Mouse (Mus musculus) gastrocnemius, adult 2 months (tissue): ENCODE measurements around the gene Cenpu. TPM values are rescaled to one million over a fixed set of nuclear protein-coding genes. Genes with fewer than 3 reads are reported as not detected.
A peak's percentile ranks its signal among the peaks of the same experiment; 100 is the strongest.

Experiments
- DNase-seq: peaks from one replicate; pipeline ENCODE4 v3.0.0; 2022
- H3K27ac ChIP-seq: fragments of 200-600 bp; 2 replicates; pipeline ENCODE4 v1.8.1; 2022; ENCODE audit warnings: mild to moderate bottlenecking
- H3K4me3 ChIP-seq: fragments of 200-600 bp; 2 replicates; pipeline ENCODE4 v1.8.1; 2022; ENCODE audit warnings: mild to moderate bottlenecking, moderate library complexity
- CTCF ChIP-seq: fragments of 200-600 bp; IDR thresholded peaks from 2 replicates; pipeline ENCODE4 v1.8.1; 2022; ENCODE audit warnings: antibody characterized with exemption, mild to moderate bottlenecking, moderate library complexity
- intact Hi-C: fragments of 180-260 bp; cut with DNase I; formaldehyde crosslinking; loops from one replicate; pipeline ENCODE4 v1.15.1; 2025
- total RNA-seq, 2 experiments: library from RNA; stranded (reverse); gene quantifications; 2 replicates each; pipeline ENCODE4 v1.2.3; 2021

Gene Cenpu
- total RNA-seq, 2 experiments from 2014 or later = 0.31 TPM; not detected in 1

DNA sequence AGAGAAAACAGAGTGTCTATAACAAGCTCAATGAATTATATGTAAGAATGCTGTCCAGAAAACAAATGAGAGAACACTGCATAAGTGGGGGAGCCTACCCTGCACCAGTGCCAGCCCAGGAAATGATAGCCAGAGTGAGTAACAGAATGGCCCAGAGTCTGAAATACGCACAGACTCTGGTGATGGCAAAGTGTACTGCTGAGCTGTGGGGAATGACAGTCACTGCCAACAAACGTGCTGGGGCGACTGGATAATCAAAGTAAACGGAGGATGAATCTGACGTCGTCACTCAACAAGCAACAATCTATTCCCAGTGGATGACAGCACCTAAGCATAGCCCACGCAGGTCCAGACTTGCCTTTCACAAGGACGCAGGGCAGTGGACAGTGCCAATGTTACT is 41.2 kb downstream of the Cenpu start:
- Histone ChIP-seq H3K27ac (no peak overlapping the region), H3K4me3 (no peak overlapping the region)
- intact Hi-C loops = no loop called here
- no peak for TF ChIP-seq CTCF
- no peak for DNase-seq

DNA sequence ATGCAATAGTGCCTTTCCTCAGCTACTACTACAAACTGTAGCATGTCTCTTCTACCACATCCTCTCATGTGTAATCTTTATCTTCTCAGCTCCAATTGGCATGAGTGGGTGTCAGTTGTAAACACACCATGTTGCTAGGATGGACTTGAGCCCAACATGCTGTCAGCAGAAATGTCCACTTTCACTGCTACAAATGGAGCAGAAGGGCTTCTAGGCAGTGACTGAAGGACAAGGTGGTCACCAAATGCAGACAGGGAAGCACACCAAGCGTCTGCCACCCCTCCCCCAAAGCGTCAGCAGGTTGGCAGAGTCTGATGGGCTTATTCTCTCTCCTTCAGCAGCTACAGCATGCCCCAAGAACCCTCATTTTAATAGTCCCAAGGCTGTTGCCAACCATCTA is 41.9 kb downstream of the Cenpu start:
- Histone ChIP-seq H3K4me3 (no peak overlapping the region), H3K27ac (no peak overlapping the region)
- no peak for DNase-seq
- intact Hi-C loops = no loop called here
- TF ChIP-seq CTCF = no peak

DNA sequence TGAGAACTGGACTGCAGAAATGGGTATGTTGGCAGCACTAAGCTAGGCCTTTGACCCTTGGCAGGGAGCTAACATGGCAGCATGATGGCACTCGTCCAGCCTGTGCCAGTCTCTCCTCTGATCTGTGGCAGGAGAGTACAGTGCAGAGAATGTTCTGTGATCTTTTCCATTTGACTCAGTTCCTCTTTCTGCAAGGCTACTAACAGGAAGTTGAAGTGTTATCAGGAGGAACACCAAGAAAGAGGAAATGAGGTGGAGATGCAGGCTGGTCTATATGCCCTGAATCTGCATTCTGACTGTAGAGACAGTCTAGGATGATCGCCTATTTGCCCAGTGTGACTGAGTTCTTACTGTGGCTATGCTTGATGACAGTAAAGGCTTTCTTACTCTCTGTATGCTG is 43.8 kb downstream of the Cenpu start:
- TF ChIP-seq CTCF = no peak
- intact Hi-C loops = no loop called here
- no peak overlapping the region for H3K4me3 ChIP-seq
- peak; percentile 34 for DNase-seq
- no peak overlapping the region for H3K27ac ChIP-seq

DNA sequence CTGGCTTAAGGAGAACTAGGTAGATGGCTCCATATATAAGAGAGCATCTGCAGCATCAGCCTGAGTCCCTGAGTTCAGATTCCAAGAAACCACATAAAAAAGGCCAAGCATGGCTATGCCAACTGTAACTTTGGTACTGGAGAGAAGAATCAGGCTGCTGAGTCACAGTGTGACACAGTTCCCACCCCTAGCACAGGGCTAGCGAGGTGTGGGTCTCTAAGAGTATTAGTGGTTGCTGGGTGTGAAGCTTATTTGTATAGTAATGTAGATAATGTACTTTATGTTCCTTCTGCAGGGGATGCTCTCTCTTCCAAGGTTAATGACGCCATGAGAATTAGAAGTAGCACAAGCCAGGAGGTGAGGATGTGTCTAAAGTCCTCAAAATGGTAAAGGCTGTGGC is 44.7 kb downstream of the Cenpu start:
- intact Hi-C loops = no loop called here
- TF ChIP-seq CTCF = no peak
- no peak for DNase-seq
- H3K27ac ChIP-seq = no peak overlapping the region
- H3K4me3 ChIP-seq = no peak overlapping the region

DNA sequence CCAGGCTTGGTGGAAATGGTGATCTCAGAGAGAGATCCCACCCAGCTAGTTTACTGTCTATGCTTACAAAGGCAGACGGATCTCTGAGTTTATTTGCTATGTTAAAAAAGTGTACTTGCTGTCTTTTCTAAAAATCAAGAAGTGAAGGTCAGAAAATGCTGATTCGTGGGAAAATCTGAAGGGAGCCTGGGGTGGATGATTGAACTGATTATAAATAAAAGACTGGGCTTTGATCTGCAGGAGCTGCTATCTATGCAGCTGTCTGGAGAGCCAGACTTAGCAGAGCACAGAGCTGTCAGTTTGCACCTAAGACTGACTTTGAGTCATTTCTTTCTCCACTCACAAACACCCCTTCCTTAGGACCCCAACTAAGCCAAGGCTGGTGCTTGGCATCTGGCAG is 45.6 kb downstream of the Cenpu start:
- no peak overlapping the region for H3K4me3 ChIP-seq
- no peak overlapping the region for H3K27ac ChIP-seq
- TF ChIP-seq CTCF = no peak
- DNase-seq = no peak
- intact Hi-C loops = no loop called here

DNA sequence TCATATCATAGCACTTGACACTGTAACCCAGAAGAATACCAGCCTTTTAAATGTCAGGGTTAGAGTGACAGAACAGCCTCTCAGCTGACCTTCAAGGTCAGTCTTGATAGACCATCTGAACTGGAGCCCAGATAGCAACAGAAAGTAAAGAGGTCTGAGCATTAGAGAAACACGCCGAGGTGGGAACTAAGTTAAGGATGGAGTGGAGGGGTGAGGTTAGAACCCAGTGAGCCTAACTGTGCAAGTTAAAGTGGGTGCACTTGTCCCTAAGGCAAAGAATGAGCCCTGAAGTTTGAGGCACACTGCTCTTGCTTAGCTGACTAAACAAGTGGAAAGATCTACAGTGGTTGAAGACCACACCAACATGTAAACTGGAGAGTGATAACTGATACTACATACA is 46.3 kb downstream of the Cenpu start:
- TF ChIP-seq CTCF = no peak
- intact Hi-C loops = no loop called here

DNA sequence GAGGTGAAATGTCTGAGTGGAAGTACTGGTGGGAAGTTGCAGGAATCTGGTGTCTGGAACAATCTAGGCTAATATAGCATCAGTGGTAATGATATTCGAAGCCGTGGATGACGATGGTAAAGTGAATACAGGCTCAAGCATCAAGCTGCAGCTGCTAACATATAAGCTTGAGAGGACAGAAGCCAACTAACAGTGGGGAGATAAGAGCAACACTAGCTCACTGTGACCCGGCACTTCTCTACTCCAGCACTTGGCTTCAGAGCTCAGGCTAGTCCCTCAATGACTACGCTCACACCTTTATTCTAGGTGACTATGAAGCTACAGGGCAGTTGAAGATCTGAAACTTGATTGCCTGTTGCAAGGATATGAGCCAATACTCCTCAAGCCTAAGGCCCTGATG is 46.9 kb downstream of the Cenpu start:
- Histone ChIP-seq H3K4me3 (no peak overlapping the region), H3K27ac (no peak overlapping the region)
- TF ChIP-seq CTCF = no peak
- no peak for DNase-seq
- intact Hi-C loops = no loop called here

More for the DNA sequence above, 46.3 kb downstream of the Cenpu start:
- no peak for DNase-seq
- Histone ChIP-seq H3K27ac (no peak overlapping the region), H3K4me3 (no peak overlapping the region)

DNA sequence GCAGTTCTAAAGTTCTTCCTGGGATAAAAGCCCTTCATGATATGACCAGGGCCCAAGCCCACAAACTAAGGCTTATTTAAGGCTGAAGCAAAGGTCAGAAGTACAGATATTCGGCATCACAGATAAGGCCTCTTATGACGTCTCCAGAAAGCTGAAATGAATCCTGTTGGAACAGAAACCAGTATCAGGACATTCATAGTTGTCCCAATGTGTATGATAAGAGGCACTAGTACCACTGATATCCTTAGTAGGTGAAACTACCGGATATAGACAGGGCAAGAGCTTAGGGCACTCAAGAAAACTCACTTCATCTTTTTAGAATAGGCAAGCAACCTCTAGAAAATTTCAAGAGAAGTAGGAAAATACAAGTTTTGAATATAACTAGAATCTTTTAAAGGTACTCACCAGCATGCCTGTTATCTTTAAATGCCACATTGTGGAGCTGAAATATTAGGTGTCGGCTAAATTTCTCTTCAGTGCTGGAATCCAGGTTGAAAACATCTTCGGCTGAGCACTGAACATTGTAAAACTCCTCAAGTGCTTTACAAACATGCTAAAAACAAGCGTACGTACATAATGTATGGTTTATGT is 47.6 kb downstream of the Cenpu start:
- Histone ChIP-seq H3K4me3 (no peak overlapping the region), H3K27ac (no peak overlapping the region)
- DNase-seq = no peak
- intact Hi-C loops = no loop called here
- no peak for TF ChIP-seq CTCF

DNA sequence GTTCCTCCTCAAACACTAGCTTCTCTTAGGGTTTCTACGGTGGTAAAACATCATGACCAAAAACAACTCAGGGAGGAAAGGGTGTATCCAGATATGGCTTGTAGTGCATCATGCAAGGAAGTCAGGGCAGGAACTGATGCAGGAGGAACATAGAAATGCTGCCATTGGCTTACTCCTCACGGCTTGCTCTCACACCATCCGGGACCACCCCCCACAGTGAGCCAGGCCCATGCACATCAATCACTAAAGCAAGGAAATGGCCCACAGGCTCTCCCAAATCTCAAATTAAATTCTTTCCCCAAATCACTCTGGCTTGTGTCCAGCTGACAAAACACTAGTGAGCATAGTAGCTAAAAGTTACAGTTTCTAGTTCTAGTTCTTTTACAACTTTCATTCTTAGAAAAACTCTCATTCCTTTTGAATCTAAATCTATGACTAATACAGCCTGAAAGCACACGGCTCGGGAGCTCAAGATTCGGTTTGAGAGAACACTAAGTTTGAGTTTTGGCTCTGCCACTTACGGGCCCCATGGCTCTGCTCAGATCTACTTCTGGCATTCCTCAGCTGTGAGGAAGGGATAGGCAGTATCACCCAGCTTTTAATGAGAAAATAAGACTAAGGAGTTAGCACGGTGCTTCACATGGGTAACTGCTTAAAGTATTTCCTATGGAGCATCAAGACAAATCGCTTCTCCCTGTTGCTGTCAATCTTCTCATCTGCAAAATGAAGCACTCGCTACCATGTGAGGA is 49.3 kb downstream of the Cenpu start:
- intact Hi-C loops = no loop called here
- no peak for TF ChIP-seq CTCF
- H3K4me3 ChIP-seq = no peak overlapping the region
- no peak overlapping the region for H3K27ac ChIP-seq
- DNase-seq = no peak

DNA sequence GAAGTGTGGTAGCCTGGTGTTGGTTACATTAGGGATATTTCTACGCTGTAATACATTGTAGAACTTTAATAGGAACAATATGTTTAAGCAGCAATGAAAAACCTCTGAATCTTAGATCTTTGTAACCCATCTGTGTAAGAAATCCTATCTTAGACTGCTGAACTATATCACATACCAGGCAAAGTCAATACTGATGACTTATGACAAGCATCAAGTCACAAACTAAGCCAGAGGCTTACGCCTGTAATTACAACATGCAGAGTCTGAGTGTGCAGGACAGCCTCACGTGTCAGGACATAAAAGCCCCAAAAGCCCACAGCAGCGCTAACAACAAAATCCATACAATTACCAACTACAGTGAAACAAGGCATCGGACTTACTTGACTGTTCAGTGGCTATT is 51.8 kb downstream of the Cenpu start:
- H3K4me3 ChIP-seq = no peak overlapping the region
- intact Hi-C loops = no loop called here
- no peak overlapping the region for H3K27ac ChIP-seq
- TF ChIP-seq CTCF = no peak
- no peak for DNase-seq

DNA sequence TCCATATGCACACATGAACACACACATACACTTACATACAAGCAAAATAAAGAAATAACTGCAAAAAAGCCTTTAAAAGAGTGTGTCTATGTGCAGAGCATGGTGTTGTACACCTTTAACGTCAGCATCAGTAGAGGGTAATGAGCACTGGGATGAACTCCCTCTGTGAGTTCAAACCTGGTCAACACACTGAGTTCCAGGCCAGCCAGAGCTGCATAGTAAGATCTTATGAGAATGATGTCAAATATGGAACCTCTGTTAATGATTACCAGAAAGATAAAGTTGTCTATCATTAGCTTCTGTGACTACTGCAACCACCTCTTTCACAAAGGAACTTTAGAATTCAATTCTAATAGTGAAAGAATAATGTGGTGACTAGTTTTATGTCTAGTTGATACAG is 55.1 kb downstream of the Cenpu start:
- intact Hi-C loops = no loop called here
- Histone ChIP-seq H3K27ac (no peak overlapping the region), H3K4me3 (no peak overlapping the region)
- no peak for DNase-seq
- no peak for TF ChIP-seq CTCF

DNA sequence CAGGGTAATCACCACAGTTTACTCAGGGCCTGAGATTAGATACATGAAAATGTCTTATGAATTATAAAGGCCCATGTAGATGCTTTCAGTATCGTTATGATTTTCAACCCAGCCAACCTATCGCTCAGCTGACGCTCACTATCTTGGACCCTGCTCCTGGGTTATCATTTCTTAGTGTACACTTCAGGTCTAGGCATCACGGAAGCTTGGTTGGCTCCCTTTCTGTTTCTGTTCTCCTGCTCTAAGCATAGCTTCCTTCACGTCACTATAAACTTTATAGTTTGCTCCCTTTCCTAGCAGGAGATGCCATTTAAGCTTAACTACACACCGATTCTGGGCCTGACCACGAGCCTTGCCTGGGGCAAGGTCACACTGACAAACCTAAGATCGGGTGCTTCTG is 59.7 kb downstream of the Cenpu start:
- Histone ChIP-seq H3K4me3 (no peak overlapping the region), H3K27ac (no peak overlapping the region)
- intact Hi-C loops = no loop called here
- TF ChIP-seq CTCF = no peak
- no peak for DNase-seq

DNA sequence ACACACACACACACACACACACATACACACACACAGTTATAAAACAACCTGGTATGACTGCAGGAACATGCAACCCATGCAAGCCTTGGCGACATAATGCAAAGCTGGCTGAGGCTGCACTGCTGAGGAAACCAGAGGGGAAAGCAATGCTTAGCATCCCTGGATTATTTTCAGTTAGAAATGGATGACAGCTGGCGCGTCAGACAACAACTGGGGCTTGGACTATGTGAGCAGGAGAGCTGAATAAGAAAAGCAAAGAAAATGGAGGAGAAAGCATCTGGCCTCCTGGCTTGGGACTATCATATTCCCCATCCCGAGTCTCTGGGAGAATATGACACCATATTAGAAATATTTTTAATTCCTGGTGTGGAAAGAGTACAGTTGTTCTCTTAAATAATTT is 61.1 kb downstream of the Cenpu start:
- intact Hi-C loops = no loop called here
- Histone ChIP-seq H3K4me3 (peak overlapping the region; percentile 52), H3K27ac (peak overlapping the region; percentile 79)
- no peak for TF ChIP-seq CTCF
- DNase-seq = peak; percentile 39

DNA sequence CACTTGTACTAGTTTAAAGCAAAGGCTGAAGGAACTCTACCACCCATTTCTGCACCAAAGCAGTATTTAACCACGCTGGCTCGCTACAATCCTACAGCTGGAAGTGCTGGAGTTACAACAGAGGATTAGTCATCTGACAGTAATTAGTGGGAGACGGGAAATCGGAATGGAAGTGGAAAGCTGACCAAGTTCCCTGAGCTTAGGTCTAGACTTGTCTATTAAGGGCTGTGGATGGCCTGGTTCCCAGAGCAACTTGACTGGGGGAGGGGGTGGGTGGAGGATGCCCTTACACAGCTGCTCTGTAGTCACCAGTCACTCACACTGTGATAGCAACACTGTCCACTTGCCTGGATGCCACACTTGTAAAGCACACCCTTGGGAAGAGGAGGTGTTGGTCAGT is 61.5 kb downstream of the Cenpu start:
- no peak for TF ChIP-seq CTCF
- Histone ChIP-seq H3K4me3 (peak overlapping the region; percentile 52), H3K27ac (peak overlapping the region; percentile 79)
- peak; percentile 49 for DNase-seq
- intact Hi-C loops = no loop called here
